Mouse (Mus musculus) gastrocnemius, postnatal 10 days (tissue): ENCODE results near the gene Slc12a3. TPM values are rescaled to one million over a fixed set of nuclear protein-coding genes. Genes with fewer than 3 reads are reported as not detected.
A peak's percentile ranks its signal among the peaks of the same experiment; 100 is the strongest.
"Not testable (repeated sequence)": the region's sequence is repeated elsewhere in the genome, so short reads cannot be mapped to it uniquely, and the experiment has no call there.

Source experiments
- DNase-seq: peaks from one replicate; pipeline ENCODE4 v3.0.0; 2021; ENCODE audit warnings: mixed read lengths
- total RNA-seq, 2 experiments: library from RNA; stranded (reverse); gene quantifications; 2 replicates each; pipeline ENCODE4 v1.2.3; 2021

Gene Slc12a3
- total RNA-seq, 2 experiments from 2014 or later, result not detected

DNA sequence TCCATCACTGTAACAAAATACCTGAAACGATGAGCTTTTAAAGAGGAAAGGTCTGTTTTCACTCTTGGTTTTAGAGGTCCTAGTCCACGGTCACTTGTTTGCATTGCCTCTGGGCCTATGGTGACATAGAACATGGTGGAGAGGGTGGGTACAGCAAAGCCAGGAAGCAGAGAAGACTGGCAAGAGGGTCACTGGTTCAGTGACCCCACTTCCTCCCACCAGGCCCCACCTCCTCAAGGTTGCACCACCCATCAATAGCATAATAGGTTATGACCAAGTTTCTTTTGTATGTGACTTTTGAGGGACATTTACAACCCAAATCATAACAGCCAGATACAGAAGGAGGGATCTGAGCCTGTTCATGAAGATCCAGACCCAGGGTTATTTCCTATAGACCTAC is 47.6 kb downstream of the Slc12a3 start:
- no peak for DNase-seq

DNA sequence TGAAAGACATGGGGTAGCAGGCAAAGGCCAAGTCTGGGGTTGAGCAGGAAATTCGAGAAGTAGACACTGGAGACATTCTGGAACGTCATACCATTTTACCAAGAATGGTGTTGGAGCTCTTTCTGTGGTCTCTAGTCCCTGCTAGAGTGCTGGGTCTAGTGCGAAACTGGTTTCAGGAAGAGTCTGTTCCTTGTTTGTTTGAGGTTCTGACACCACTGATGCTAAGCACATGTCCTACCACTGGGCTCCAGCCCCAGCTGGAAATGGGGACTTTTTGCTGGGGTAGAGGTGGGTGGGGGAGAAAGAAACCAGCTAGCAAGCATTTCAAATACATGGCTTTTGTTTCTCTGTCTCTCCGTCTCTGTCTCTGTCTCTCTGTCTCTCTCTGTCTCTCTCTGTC is 48.0 kb downstream of the Slc12a3 start:
- DNase-seq, result no peak

DNA sequence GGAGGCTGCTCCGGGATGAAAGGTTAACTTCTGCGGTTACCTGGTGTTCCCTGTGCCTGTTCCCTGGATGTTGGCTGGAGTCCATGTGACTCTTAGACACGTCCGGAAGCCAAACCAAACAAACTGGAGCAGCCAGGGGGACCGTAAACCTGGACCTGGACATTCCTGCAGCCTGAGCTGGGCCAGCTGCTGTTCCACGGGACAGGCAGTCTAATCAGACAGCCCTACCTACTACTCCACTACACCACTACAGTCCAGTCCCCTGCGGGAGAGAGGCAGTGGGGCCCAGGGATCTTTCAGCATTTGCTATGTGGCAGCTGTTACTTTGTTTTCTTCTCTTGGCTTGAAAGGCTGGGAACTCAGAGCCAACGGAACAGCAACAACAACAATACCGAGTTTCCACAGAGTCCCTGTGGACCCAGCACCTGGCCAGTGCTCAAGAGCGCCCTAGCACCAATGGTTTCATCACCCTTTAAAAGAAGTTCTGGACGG is 48.8 kb downstream of the Slc12a3 start:
- DNase-seq, result peak; percentile 30

DNA sequence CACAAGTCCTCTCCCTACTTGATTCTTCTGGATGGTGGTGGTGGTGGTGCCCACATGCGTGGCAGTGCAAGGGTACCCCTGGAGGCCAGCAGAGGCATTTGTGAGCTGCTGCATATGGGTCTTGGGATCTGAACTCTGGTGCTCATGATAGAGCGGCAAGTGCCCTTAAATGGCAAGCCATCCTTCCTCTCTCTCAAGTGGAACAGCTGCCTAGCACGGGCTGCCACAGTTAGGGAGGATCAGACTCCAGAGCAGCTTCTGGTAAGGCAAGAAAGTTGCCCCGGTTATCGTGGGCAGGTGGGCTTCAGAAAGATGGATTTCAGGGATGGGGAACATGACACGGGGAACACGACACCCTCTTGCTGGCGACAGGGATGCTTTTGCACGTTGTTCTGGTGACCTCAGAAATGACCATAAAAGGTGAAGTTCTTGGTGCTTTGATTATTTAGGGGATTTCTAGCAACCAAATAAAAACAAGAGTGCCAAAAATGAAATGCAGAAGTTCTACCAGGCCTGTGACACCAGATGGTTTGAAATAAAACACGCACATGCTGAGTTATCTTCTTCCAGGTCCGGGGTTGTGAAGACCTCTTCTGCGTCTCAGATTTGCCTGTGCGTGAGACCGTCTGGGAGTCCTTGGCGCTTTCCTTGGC is 49.9 kb downstream of the Slc12a3 start:
- DNase-seq, result no peak

DNA sequence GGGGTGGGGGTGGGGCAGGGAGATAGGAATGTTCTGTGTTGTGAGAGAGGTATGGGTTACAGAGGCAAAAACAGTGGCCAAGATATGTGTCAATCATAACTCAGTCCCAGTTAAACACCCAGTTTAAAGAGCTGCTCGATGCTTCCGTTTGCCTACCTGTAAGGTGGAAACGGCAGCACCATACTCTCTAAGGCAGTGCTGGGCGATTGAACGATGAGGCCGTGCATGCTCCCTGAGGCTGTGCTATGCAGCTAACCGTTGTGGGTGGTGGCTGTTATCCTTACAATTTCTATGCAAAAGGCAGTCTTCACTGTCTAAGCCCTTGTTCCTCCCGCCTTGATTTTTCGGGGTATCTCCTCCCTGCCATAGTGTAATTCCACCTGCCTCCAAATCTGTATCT is 50.7 kb downstream of the Slc12a3 start:
- DNase-seq, result no peak

DNA sequence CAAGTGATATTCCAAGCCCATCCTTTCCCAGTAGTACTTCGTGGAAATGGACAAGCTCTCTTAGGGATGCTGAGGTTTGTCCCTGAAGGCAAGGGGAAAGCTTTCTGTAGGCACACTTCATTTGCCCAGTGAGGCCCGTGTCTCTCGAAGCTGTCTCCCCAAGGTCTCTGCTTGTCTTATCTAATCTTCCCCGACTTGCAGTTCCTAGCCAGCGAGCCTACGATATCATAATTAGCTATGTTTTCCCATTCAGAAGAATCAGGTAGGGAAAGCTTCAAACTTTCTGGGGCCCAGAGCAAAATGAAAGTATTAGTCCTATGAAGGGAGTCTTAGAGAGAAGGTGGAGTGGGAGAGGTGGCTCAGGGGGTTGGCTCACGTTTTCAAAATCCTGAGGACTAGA is 55.2 kb downstream of the Slc12a3 start:
- no peak for DNase-seq

DNA sequence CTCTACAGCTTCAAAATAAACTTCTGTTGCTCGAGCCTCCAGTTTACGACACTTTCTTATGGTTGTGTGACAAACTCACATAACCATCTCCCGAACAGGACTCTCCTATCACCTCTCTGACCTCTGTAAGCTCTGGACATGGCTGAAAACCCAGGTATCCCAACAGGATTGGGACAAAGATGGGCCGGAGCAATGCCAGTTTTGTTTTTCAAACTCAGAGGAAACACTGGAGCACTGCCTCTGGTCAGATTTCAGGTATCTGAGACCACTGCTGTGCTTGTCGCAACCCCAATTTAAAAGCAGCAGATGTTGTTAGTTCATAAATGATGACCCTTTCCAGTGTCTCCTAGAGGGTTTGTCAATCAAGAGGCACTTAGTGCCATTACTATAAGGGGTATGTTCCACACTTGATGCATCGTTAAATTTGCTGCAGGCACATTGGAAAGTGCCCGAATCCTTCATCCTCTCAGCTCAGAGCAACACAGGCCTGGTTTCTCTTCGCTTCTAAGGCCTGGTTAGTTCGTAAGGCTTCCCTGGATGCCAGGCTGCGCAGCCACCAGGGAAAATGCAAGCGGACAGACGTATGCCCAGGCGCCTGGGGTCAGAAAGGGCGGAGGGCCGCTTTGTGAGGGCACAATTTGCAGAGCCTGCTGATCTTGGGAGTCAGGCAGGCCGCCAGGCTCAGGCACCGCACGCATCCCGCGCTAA is 56.7 kb downstream of the Slc12a3 start:
- no peak for DNase-seq

DNA sequence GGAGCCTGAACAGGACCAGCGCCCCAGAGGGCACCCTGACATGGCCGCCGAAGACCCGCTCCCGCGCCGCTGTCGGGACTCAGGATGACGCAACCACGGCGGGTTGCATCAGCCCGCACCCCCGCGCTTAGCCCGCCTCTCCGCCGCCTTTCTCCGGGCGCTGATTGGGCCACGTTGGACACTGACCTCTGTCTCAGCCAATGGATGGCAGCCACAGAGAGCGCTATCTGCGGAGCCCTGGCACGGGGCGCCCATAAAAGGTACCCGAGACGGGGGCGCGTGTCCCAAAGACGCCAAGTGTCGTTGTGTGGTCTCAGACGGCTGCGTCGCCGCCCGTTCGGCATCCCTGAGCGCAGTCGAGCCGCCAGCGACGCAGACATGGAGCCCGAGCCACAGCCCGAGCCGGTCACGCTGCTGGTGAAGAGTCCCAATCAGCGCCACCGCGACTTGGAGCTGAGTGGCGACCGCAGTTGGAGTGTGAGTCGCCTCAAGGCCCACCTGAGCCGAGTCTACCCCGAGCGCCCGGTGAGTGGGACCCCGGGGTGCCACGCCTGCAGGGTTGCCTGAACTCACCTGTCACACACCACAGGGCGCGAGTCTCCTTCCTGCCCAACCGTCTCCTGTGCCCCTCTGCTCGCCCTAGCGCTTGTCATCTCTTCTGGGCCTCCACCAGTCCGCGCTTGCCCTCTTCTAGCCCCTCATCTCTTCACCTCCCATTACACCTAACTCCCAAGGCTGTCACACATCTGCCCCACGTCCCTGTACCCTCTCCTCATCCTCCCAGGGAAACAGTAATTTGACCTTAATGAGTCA is 57.4 kb downstream of the Slc12a3 start, which contains the start of gene Herpud1:
Herpud1 (plus strand) TSS at position 225 of the 813 bp plus-strand sequence.
- peak; percentile 95 for DNase-seq

DNA sequence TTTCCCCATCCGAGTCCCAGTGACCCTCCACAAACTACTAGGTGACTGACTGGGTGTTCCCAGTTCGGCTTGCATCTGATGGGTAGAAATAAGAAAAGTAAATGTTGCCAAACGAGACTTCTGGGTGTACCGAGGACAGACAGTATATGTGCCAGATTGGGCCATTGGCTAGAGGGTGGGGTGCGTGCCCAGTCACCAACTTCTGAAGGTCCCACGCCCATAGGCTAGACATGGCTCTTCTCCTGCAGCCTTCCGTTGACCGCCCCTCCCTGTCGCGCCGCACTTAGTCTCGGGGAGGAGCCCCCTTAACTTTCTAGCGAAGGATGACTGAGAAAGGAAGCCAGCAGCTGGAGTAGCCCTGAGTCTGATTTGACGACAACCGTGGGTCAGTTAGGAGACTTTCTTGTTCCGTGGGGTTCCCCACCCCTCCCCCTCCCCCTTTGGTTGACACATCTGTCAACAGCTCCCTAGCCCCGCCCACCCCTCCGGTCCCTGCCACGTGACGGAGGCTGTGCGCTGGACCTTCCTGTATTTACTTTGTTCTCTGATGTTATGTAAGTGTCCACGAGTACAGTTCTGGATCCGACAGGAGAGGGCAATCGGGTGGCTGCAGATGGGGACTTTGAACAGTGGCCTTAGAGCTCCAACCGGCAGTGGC is 58.2 kb downstream of the Slc12a3 start:
- DNase-seq, result peak; percentile 71

DNA sequence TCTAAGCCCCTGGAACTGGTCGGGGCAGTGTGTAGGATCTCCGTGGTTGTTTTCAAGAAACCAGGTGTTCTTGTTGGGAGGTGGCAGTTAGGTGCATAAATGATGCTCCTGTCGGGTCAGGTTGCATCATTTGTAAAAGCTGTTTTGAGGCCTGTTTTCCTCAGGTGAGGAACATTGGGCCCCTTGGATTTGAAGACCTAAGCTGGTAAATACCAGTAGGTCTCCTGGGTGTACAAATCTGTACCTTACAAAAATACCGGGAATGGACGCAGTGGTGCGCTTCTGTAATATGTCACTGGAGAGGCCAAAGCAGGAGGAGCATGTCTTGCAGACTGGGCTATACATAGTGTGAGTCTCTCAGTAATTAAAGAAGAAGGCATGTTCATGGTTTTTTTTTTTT is 58.8 kb downstream of the Slc12a3 start:
- no peak for DNase-seq

DNA sequence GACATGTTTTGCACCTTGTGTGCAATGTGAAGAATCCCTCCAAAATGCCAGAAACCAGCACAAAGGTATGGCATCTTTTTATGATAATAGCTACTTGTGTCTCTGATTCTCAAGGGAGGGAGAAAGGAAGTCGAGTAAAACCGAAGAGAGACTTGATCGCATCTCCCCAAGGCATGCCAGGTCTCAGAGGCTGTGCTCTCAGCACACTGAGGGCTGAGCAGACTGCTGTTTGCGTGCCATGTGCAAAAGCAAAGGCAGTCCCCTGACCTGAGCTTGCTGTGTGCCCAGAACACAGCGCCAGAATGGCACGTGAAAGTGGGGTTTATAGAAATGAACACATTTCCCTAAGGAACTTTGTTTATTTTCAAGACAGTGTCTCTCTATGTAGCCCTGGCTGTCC is 60.5 kb downstream of the Slc12a3 start:
- no peak for DNase-seq

DNA sequence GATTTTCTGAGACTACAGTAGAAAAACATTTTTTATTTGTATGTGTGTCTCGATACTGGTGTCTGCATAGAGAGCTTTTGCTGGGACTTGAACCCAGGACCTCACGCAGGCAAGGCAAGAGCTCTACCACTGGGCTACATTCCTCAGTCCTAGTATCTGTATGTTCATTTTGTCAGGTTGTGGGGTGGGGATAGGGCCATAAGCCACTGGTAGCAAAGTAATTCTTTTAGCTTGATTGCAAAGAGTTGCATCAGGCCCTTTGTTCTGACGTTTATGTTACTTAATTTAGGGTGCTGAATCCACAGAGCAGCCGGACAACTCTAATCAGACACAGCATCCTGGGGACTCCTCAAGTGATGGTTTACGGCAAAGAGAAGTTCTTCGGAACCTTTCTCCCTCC is 61.4 kb downstream of the Slc12a3 start:
- no peak for DNase-seq

DNA sequence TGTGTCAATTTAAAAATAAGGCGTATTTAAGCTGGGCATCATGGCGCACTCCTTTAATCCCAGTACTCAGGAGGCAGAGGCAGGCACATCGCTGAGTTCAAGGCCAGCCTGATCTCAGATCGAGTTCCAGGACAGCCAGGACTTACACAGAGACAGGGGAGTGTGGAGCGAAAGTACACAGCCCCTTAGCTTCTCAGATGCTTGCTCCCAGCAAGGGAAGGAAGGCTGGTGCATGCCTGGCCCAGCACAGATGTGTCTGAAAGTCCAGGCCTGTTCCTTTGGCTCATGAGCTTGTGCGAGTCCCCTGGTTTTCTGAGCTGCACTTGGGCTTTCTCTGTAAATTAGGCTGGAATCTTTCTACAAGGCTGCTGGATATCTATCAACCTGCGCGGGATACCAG is 61.9 kb downstream of the Slc12a3 start:
- DNase-seq, result no peak

DNA sequence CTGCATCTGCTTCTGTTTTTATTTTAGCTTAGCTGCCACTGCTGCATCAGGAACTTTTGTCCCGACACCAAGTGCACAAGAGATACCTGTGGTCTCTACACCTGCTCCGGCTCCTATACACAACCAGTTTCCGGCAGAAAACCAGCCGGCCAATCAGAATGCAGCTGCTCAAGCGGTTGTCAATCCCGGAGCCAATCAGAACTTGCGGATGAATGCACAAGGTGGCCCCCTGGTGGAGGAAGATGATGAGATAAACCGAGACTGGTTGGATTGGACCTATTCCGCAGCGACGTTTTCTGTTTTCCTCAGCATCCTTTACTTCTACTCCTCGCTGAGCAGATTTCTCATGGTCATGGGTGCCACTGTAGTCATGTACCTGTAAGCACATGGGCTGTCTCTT is 63.1 kb downstream of the Slc12a3 start:
- DNase-seq, result peak; percentile 66

DNA sequence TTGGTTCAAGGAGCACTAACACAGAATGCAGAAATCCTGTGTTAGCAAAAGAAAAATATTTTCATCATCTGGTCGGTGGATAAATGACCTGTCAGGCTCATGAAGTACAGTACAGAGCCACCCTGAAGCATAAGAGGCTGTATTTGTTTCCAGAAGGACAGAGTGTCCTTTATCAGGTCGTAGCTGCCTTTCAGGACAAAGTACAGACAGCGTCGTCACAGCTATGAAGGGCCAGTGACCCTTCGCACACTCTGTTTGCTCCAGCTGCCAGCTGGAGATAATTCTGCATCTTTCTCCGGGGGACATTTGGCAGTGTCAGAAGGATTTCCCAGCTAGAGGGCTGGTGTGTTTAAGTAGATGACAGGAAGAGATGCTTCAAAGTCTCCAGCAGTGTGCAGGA is 63.6 kb downstream of the Slc12a3 start:
- DNase-seq, result no peak

DNA sequence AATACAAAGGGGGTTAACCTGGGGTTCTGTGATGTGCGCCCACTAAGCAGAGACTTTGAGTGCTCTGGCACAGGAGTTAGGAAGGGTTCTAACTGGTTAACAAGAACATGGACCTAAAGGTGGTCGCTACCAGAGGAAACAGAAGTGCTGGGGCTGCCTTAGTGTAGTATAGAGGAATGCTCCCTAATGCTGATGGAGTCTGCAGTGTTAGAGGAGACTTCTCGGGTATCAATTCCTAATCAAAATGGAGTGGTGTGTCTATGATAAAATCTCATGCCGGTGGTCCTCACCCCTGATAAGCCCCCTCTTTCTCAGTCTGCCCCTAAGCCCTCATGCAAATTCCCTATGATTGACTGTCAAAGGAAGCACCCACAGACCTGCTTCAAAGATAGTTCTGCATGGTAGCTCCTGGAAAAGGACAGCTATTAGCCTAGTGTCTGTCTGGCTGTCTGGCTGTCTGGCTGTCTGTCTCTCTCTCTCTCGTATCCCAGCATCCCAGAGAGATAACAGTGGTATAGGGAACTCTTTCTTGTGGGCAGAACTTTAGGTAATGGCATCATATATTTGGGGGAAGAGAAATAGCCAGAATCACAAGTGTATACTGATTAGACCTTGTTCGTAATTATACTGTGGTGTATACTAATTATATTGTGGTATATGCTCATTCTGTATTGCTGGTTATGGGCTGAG is 67.0 kb downstream of the Slc12a3 start:
- no peak for DNase-seq

DNA sequence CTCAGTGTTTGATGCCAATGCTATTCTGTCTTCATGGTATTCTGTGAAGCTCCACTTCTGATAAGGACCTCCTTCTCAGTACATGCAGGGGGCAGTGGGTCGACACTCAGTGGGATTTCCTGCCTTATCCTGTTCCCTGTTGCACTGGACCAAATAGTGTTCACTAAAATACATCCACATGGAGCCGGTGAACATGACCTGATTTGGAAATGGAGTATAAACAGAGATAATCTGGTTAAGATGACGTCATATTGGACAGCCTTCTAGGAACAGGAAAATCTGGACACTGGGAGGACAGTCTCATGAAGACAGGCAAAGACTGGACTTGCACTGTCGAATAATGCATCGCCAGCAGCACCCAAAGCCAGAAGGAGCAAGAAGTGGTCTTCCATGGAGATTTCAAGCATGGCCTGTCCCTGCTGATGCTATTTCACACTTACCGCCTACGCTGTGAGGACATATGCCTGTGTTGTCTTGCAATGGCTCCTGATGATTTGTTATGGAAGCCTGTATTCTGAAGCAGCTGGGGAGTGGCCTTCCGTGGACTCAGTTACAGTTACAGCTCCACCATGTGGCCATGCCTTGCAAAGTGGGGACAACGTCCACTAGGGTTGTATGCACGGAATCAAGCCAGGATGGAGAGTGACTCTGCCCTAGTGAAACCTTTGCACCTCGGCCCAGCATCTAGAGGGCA is 68.1 kb downstream of the Slc12a3 start:
- peak; percentile 58 for DNase-seq

DNA sequence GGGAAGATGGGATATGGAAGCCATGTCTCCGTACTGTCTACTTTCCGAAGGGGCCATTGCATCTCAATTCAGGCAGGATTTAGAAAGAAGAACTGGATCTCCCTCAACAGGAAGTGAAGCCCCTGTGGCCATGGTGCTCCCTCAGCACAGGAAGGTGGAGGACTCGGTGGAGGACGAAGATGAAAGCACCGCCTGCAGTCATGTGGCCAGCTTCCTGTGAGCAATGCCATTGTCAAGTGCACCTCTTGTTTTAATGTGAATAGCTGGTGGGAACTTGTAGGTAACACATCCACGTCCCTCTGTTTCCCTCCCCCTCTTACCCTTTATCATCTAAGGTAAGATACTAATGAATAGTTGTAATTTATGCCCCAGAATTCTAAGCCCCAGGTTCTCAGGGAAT is 69.6 kb downstream of the Slc12a3 start:
- DNase-seq, result no peak

DNA sequence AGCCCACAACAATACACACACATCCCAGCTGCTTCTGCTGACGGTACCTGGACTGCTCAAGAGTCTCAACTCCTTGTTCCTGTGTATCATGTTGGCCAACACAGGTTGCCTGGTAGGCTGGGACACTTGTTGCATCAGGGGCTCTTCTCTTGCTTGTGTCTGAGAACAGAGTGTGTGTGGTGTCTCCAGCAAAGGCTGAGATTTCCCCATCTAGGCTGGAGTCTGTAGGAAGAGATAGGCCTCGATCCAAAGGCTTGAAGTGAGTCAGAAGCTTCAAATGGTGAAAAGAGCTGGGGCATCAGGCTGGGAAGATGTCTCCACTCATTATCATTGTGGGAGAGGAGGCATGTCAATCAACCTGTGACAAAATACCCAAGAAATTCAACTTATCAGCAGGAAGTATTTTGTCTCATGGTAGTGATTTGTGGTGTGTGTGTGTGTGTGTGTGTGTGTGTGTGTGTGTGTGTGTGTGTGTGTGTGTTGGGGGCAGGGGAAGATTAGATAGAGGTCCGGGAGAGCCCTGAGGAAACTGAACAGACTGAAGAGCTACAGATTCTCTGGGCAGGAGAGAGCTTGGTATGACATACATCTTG is 70.5 kb downstream of the Slc12a3 start:
- no peak for DNase-seq

DNA sequence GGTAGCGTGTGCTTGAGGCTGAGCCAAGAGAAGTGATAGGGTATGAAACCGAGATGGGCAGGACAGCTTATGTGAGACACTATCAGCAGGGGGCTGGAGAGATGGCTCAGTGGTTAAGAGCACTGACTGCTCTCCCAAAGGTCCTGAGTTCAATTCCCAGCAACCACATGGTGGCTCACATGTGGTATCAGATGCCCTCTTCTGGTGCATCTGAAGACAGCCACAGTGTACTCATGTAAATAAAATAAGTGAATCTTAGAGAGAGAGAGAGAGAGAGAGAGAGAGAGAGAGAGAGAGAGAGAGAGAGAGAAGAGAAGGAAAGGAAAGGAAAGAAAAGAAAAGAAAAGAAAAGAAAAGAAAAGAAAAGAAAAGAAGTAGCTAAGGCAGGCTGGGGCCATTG is 71.0 kb downstream of the Slc12a3 start:
- not testable (repeated sequence) for DNase-seq
